Comparison of ENCODE assay signal across 9 mouse cellular contexts in genomic region chr9:56864216-56864729, GRCm38 (mm10). TPM values are rescaled to one million over a fixed set of nuclear protein-coding genes. Genes with fewer than 3 reads are reported as not detected.
DNase-seq lines count a peak whose midpoint lies in the region; ATAC-seq and TF ChIP-seq lines count a peak whose summit lies in the region.
"Had no signal": no experiment of that assay in that cellular context is flagged by ENCODE, and none has a peak within 500 bp of the region (broad histone marks: within the 10 kb centered on the region; RNA-seq: fewer than 3 reads in every experiment).

Gene Odf3l1 (minus strand): TSS chr9:56864679.

- 1% methylated on average over 3 of the region's 3 CpGs for WGBS in lung, postnatal 0 days
- WGBS in heart, embryonic 15.5 days, result 9% methylated on average over 3 of the region's 3 CpGs
- 35% methylated on average over 3 of the region's 3 CpGs for WGBS in small intestine, adult 2 months

- H3K4me2 ChIP-seq in lung, postnatal 0 days (replicated peaks; ENCODE audit: low read depth, low read length), result peak within 1 kb of the TSS; percentile 50
- H3K4me2 ChIP-seq in heart, embryonic 15.5 days, result peak within 1 kb of the TSS; percentile 67

- no peak for TF ChIP-seq EP300 in lung, postnatal 0 days (IDR thresholded peaks at IDR 0.05)

- H3K27me3 ChIP-seq in lung, postnatal 0 days (replicated peaks; ENCODE audit: insufficient read depth, low read length), result no peaks in the 10 kb centered on the region
- peaks cover 4% of the 10 kb centered on the region; the same call in 1 of the 2 replicates for H3K27me3 ChIP-seq in heart, embryonic 15.5 days
- H3K27me3 ChIP-seq in small intestine, adult 2 months (ENCODE audit: control insufficient read depth, insufficient read depth, low read length), result no peaks in the 10 kb centered on the region

- no peak for TF ChIP-seq POLR2A in small intestine, adult 2 months (IDR thresholded peaks at IDR 0.05; ENCODE audit: low read depth, low read length)

- peaks cover 21% of the 10 kb centered on the region for H3K4me1 ChIP-seq in lung, postnatal 0 days (ENCODE audit: insufficient read depth, low read depth, low read length)
- H3K4me1 ChIP-seq in heart, embryonic 15.5 days (replicated peaks), result peaks cover 65% of the 10 kb centered on the region
- H3K4me1 ChIP-seq in small intestine, adult 2 months (ENCODE audit: control insufficient read depth, insufficient read depth, insufficient read length, low read length), result peaks cover 8% of the 10 kb centered on the region
- H3K4me1 ChIP-seq: megakaryocyte, embryonic 14.5 days had no signal

- no peaks in the 10 kb centered on the region for H3K9me3 ChIP-seq in lung, postnatal 0 days (ENCODE audit: low read length)
- no peaks in the 10 kb centered on the region for H3K9me3 ChIP-seq in heart, embryonic 15.5 days (replicated peaks)
- H3K9me3 ChIP-seq: megakaryocyte, embryonic 14.5 days had no signal

- no peak within 1 kb of the TSS for H3K27ac ChIP-seq in lung, postnatal 0 days (ENCODE audit: low read length)
- H3K27ac ChIP-seq in heart, embryonic 15.5 days, result peak within 1 kb of the TSS; percentile 91
- H3K27ac ChIP-seq in small intestine, adult 2 months (ENCODE audit: insufficient read depth, low read depth, low read length), result peak within 1 kb of the TSS; percentile 35

- H3K4me3 ChIP-seq in lung, postnatal 0 days (ENCODE audit: low read depth, low read length), result peak within 1 kb of the TSS; percentile 26
- peak within 1 kb of the TSS; percentile 63 for H3K4me3 ChIP-seq in heart, embryonic 15.5 days
- peak within 1 kb of the TSS; percentile 47 for H3K4me3 ChIP-seq in small intestine, adult 2 months (ENCODE audit: low read depth, low read length)
- H3K4me3 ChIP-seq: megakaryocyte, embryonic 14.5 days had no signal

- H3K36me3 ChIP-seq in lung, postnatal 0 days (ENCODE audit: insufficient read depth, low read length), result no peaks in the 10 kb centered on the region
- H3K36me3 ChIP-seq in heart, embryonic 15.5 days, result no peaks in the 10 kb centered on the region
- H3K36me3 ChIP-seq in small intestine, adult 2 months (ENCODE audit: control insufficient read depth, insufficient read depth, low read length), result no peaks in the 10 kb centered on the region

- H3K9ac ChIP-seq in lung, postnatal 0 days (replicated peaks; ENCODE audit: low read depth), result peak within 1 kb of the TSS; percentile 10; the same call in 1 of the 2 replicates
- peak within 1 kb of the TSS; percentile 75 for H3K9ac ChIP-seq in heart, embryonic 15.5 days

- DNase-seq in lung, postnatal 0 days (ENCODE audit: low spot score), result peak; percentile 40
- no peak for DNase-seq in lung, adult 18-20 months
- peak; percentile 52 to 72 for DNase-seq in kidney, postnatal 4 days
- no peak for DNase-seq in c-Kit-positive CD71-positive TER-119-positive erythroid progenitor cells, embryonic 14.5 days (ENCODE audit: low spot score)
- no peak for DNase-seq in right cerebral cortex, postnatal 10 days (ENCODE audit: low spot score in 2 of 2)
- no peak for DNase-seq in left cerebral cortex, adult 8-10 months (ENCODE audit: low spot score in 2 of 2)

- no peak for TF ChIP-seq CTCF in lung, postnatal 0 days (IDR thresholded peaks at IDR 0.05)
- TF ChIP-seq CTCF in small intestine, adult 2 months (IDR thresholded peaks at IDR 0.05; ENCODE audit: extremely low read depth, insufficient read length, insufficient replicate concordance, low read depth, low read length), result no peak

- no peak for ATAC-seq in lung, postnatal 0 days
- ATAC-seq in heart, embryonic 15.5 days (replicated peaks; ENCODE audit: insufficient number of reproducible peaks, insufficient read depth, low FRiP score, low read depth), result no peak

RNA-seq across cellular contexts. Expression of gene Odf3l1, which starts in this region (rescaled TPM):
- polyA plus RNA-seq in lung, postnatal 0 days (2015; fragmentation: Nextera tagmentation; extraction: Ambion mirVana), result 0.30 TPM in 1 of 2 replicates, not detected in the other
- polyA plus RNA-seq in heart, embryonic 15.5 days (2015; fragmentation: Nextera tagmentation; extraction: Ambion mirVana), result 0.38 and 0.62 TPM in 2 replicates
- polyA plus RNA-seq in small intestine, adult 2 months (2012; rRNA removed), result 1.0 and 2.3 TPM in 2 replicates
- under 1 TPM in 2 of 4 experiments, not detected in 2; 0.30 to 0.37 TPM for total RNA-seq in left cerebral cortex, adult 8-10 months (2022)

Comparison
In these comparisons a context has a peak if more than half of its experiments do, and no peak if none do; other contexts are left out.
1. Peak in DNase-seq, H3K4me3 ChIP-seq, H3K9ac ChIP-seq and H3K4me2 ChIP-seq in lung, postnatal 0 days; RNA of the gene not detected or under 1 TPM.
2. DNase-seq: peak in kidney, postnatal 4 days (2 of 2); none in lung, adult 18-20 months (0 of 2), c-Kit-positive CD71-positive TER-119-positive erythroid progenitor cells, embryonic 14.5 days (single experiment), right cerebral cortex, postnatal 10 days (0 of 2) and left cerebral cortex, adult 8-10 months (0 of 2).
3. Peak in every context shown above with its lines, with median percentiles within 50 percentile points of each other: H3K4me3 ChIP-seq.